Mouse (Mus musculus) liver, embryonic 15.5 days (tissue): Measurements from ENCODE around the gene Gh. TPM values are rescaled to one million over a fixed set of nuclear protein-coding genes. Genes with fewer than 3 reads are reported as not detected.
A peak's percentile ranks its signal among the peaks of the same experiment; 100 is the strongest.

Source experiments
- ATAC-seq: fragments of 200-750 bp; cut with Nextera tagmentation; 2 replicates; pipeline ENCODE4 v1.8.0; 2017; ENCODE audit warnings: moderate number of reproducible peaks, mild to moderate bottlenecking, moderate library complexity; ENCODE audit not compliant: insufficient read depth
- H3K27ac ChIP-seq: fragments of 300-500 bp; sonication (generic); replicated peaks from 2 replicates; pipeline ENCODE4 v1.5.1; 2015; ENCODE audit warnings: mild to moderate bottlenecking, inconsistent platforms
- H3K27me3 ChIP-seq: fragments of 300-500 bp; sonication (generic); 2 replicates; pipeline ENCODE4 v1.6.1; 2015; ENCODE audit warnings: mild to moderate bottlenecking, inconsistent platforms
- H3K36me3 ChIP-seq: fragments of 300-500 bp; sonication (generic); replicated peaks from 2 replicates; pipeline ENCODE4 v1.6.1; 2015; ENCODE audit warnings: moderate library complexity, mild to moderate bottlenecking, inconsistent platforms
- H3K4me1 ChIP-seq: fragments of 300-500 bp; sonication (generic); replicated peaks from 2 replicates; pipeline ENCODE4 v1.6.1; 2015; ENCODE audit warnings: inconsistent platforms
- H3K4me2 ChIP-seq: fragments of 300-500 bp; sonication (generic); 2 replicates; pipeline ENCODE4 v1.6.1; 2015; ENCODE audit warnings: moderate library complexity, mild to moderate bottlenecking, inconsistent platforms
- H3K4me3 ChIP-seq: fragments of 300-500 bp; sonication (generic); replicated peaks from 2 replicates; pipeline ENCODE4 v1.5.1; 2015; ENCODE audit warnings: mild to moderate bottlenecking, inconsistent platforms
- H3K9ac ChIP-seq: fragments of 300-500 bp; sonication (generic); 2 replicates; pipeline ENCODE4 v1.6.1; 2015; ENCODE audit warnings: moderate library complexity, mild to moderate bottlenecking, inconsistent platforms
- H3K9me3 ChIP-seq: fragments of 300-500 bp; sonication (generic); replicated peaks from 2 replicates; pipeline ENCODE4 v1.6.1; 2016; ENCODE audit warnings: inconsistent platforms
- WGBS: fragments of 180-500 bp; shearing (Covaris S2); methylation state at CpG from one replicate; pipeline ENCODE4 v1.1.7; 2015; ENCODE audit warnings: mixed read lengths; ENCODE audit not compliant: insufficient replicate concordance; 5-methylcytosine and 5-hydroxymethylcytosine counted together
- polyA plus RNA-seq: library from polyadenylated mRNA; unstranded; fragments of >200 nt; fragmentation: Nextera tagmentation; extraction: Ambion mirVana; gene quantifications from 2 replicates; pipeline ENCODE4 v1.2.1, GENCODE M21; 2015

Gh gene
- polyA plus RNA-seq, 1 experiment from 2014 or later, result not detected

GRCm38 (mm10) chr11:106283371-106283770 lies 18.3 kb downstream of the Gh start:
- 55% methylated on average over 4 of the region's 4 CpGs for WGBS
- no peak for ATAC-seq
- Histone ChIP-seq H3K27me3 (no peaks in the 10 kb centered on the region), H3K27ac (no peak overlapping the region), H3K4me3 (no peak overlapping the region), H3K9ac (no peak overlapping the region), H3K4me2 (no peak overlapping the region), H3K9me3 (no peaks in the 10 kb centered on the region), H3K4me1 (no peaks in the 10 kb centered on the region), H3K36me3 (no peaks in the 10 kb centered on the region)

GRCm38 (mm10) chr11:106282452-106282851 lies 19.2 kb downstream of the Gh start:
- ATAC-seq, result no peak
- H3K9me3 ChIP-seq, result no peaks in the 10 kb centered on the region
- no peak overlapping the region for H3K9ac ChIP-seq
- H3K27ac ChIP-seq, result no peak overlapping the region
- no peak overlapping the region for H3K4me3 ChIP-seq
- no peaks in the 10 kb centered on the region; the same call in 1 of the 2 replicates for H3K27me3 ChIP-seq
- H3K4me1 ChIP-seq, result no peaks in the 10 kb centered on the region
- 62% methylated on average over 6 of the region's 6 CpGs for whole genome bisulfite sequencing
- H3K36me3 ChIP-seq, result no peaks in the 10 kb centered on the region
- H3K4me2 ChIP-seq, result no peak overlapping the region

- H3K4me3 ChIP-seq, result peak within 1 kb of the TSS; percentile 20; the same call in 1 of the 2 replicates
- WGBS, result 3% methylated on average over 25 of the region's 25 CpGs
- ATAC-seq, result no peak
Measured at GRCm38 (mm10) chr11:106276454-106276853, 25.2 kb downstream of the Gh start, which contains the start of gene Tcam1. Tcam1 (plus strand) TSS chr11:106276672.

GRCm38 (mm10) chr11:106274971-106275411 lies 26.7 kb downstream of the Gh start:
- no peak overlapping the region for H3K4me2 ChIP-seq
- no peak overlapping the region for H3K4me3 ChIP-seq
- H3K27me3 ChIP-seq, result no peaks in the 10 kb centered on the region; the same call in 1 of the 2 replicates
- H3K27ac ChIP-seq, result no peak overlapping the region
- H3K36me3 ChIP-seq, result no peaks in the 10 kb centered on the region
- H3K9me3 ChIP-seq, result no peaks in the 10 kb centered on the region
- no peak overlapping the region for H3K9ac ChIP-seq
- no peak for ATAC-seq
- WGBS, result 73% methylated on average over 7 of the region's 7 CpGs
- H3K4me1 ChIP-seq, result peaks cover 40% of the 10 kb centered on the region

More at GRCm38 (mm10) chr11:106276454-106276853, 25.2 kb downstream of the Gh start, which contains the start of gene Tcam1:
- Histone ChIP-seq H3K9me3 (no peaks in the 10 kb centered on the region), H3K4me2 (peak within 1 kb of the TSS; percentile 58), H3K27ac (no peak within 1 kb of the TSS), H3K9ac (no peak within 1 kb of the TSS), H3K4me1 (peaks cover 26% of the 10 kb centered on the region), H3K27me3 (no peaks in the 10 kb centered on the region; the same call in 1 of the 2 replicates), H3K36me3 (no peaks in the 10 kb centered on the region)

- no peak for ATAC-seq
- Histone ChIP-seq H3K4me3 (no peak overlapping the region), H3K36me3 (no peaks in the 10 kb centered on the region), H3K9me3 (no peaks in the 10 kb centered on the region), H3K4me2 (no peak overlapping the region), H3K9ac (no peak overlapping the region), H3K27me3 (no peaks in the 10 kb centered on the region; the same call in 1 of the 2 replicates), H3K4me1 (peaks cover 43% of the 10 kb centered on the region), H3K27ac (peak overlapping the region; percentile 3; the same call in 1 of the 2 replicates)
- WGBS, result 65% methylated on average over 1 of the region's 1 CpGs
Measured at GRCm38 (mm10) chr11:106274374-106274773, 27.3 kb downstream of the Gh start.

- H3K4me1 ChIP-seq, result peaks cover 49% of the 10 kb centered on the region
- peak overlapping the region; percentile 92 for H3K4me2 ChIP-seq
- no peak for ATAC-seq
- 74% methylated on average over 6 of the region's 6 CpGs for WGBS
- H3K27me3 ChIP-seq, result no peaks in the 10 kb centered on the region; the same call in 1 of the 2 replicates
- no peak overlapping the region for H3K9ac ChIP-seq
- H3K36me3 ChIP-seq, result no peaks in the 10 kb centered on the region
- H3K27ac ChIP-seq, result peak overlapping the region; percentile 85
- H3K4me3 ChIP-seq, result peak overlapping the region; percentile 99
- no peaks in the 10 kb centered on the region for H3K9me3 ChIP-seq
Measured at GRCm38 (mm10) chr11:106273811-106274210, 27.9 kb downstream of the Gh start.

GRCm38 (mm10) chr11:106273311-106273684 lies 28.4 kb downstream of the Gh start:
- Histone ChIP-seq H3K27me3 (no peaks in the 10 kb centered on the region; the same call in 1 of the 2 replicates), H3K36me3 (peaks cover 4% of the 10 kb centered on the region; the same call in 1 of the 2 replicates), H3K9ac (peak overlapping the region; percentile 67), H3K4me3 (peak overlapping the region; percentile 99), H3K4me1 (peaks cover 54% of the 10 kb centered on the region), H3K4me2 (peak overlapping the region; percentile 92), H3K27ac (peak overlapping the region; percentile 85), H3K9me3 (no peaks in the 10 kb centered on the region)
- 6% methylated on average over 16 of the region's 16 CpGs for WGBS
- peak; percentile 8; the same call in 1 of the 2 replicates for ATAC-seq

GRCm38 (mm10) chr11:106272644-106273310 lies 28.9 kb downstream of the Gh start, which contains the start of gene Smarcd2:
Smarcd2 (minus strand) TSS chr11:106272972.
- Histone ChIP-seq H3K4me2 (peak within 1 kb of the TSS; percentile 92), H3K9me3 (no peaks in the 10 kb centered on the region), H3K4me1 (peaks cover 58% of the 10 kb centered on the region), H3K27me3 (no peaks in the 10 kb centered on the region), H3K36me3 (peaks cover 7% of the 10 kb centered on the region; the same call in 1 of the 2 replicates), H3K9ac (peak within 1 kb of the TSS; percentile 99), H3K4me3 (peak within 1 kb of the TSS; percentile 99), H3K27ac (peak within 1 kb of the TSS; percentile 93)
- ATAC-seq, result peak; percentile 93
- WGBS, result under 1% methylated on average over 69 of the region's 72 CpGs

- no peaks in the 10 kb centered on the region for H3K9me3 ChIP-seq
- ATAC-seq, result peak; percentile 49
- H3K4me3 ChIP-seq, result peak overlapping the region; percentile 99
- no peaks in the 10 kb centered on the region for H3K27me3 ChIP-seq
- peaks cover 15% of the 10 kb centered on the region for H3K36me3 ChIP-seq
- WGBS, result 2% methylated on average over 41 of the region's 41 CpGs
- H3K4me2 ChIP-seq, result peak overlapping the region; percentile 92
- H3K9ac ChIP-seq, result peak overlapping the region; percentile 99
- H3K27ac ChIP-seq, result peak overlapping the region; percentile 93
- peaks cover 66% of the 10 kb centered on the region for H3K4me1 ChIP-seq
Measured at GRCm38 (mm10) chr11:106271794-106272643, 29.6 kb downstream of the Gh start.

- Histone ChIP-seq H3K9ac (peak overlapping the region; percentile 99), H3K4me1 (peaks cover 60% of the 10 kb centered on the region), H3K4me2 (peak overlapping the region; percentile 92), H3K27me3 (no peaks in the 10 kb centered on the region), H3K4me3 (peak overlapping the region; percentile 99), H3K27ac (0 out of 2 replicates have a peak overlapping the region, but pooled peaks have one; percentile 93), H3K36me3 (peaks cover 22% of the 10 kb centered on the region), H3K9me3 (no peaks in the 10 kb centered on the region)
- 36% methylated on average over 5 of the region's 5 CpGs for WGBS
- no peak for ATAC-seq
Measured at GRCm38 (mm10) chr11:106271131-106271793, 30.4 kb downstream of the Gh start.
